Mouse (Mus musculus) leukemia stem cell, adult 10-12 weeks (primary cell): ENCODE data around the gene Ctso. TPM values are rescaled to one million over a fixed set of nuclear protein-coding genes. Genes with fewer than 3 reads are reported as not detected.

Experiments used
- polyA plus RNA-seq: library from polyadenylated mRNA; stranded (reverse); fragments of >175 nt; gene quantifications from 2 replicates; pipeline ENCODE4 v1.2.3, GENCODE M21; 2012; ENCODE audit warnings: low replicate concordance

Ctso gene
- 11.0 and 11.8 TPM in 2 replicates for polyA plus RNA-seq

DNA sequence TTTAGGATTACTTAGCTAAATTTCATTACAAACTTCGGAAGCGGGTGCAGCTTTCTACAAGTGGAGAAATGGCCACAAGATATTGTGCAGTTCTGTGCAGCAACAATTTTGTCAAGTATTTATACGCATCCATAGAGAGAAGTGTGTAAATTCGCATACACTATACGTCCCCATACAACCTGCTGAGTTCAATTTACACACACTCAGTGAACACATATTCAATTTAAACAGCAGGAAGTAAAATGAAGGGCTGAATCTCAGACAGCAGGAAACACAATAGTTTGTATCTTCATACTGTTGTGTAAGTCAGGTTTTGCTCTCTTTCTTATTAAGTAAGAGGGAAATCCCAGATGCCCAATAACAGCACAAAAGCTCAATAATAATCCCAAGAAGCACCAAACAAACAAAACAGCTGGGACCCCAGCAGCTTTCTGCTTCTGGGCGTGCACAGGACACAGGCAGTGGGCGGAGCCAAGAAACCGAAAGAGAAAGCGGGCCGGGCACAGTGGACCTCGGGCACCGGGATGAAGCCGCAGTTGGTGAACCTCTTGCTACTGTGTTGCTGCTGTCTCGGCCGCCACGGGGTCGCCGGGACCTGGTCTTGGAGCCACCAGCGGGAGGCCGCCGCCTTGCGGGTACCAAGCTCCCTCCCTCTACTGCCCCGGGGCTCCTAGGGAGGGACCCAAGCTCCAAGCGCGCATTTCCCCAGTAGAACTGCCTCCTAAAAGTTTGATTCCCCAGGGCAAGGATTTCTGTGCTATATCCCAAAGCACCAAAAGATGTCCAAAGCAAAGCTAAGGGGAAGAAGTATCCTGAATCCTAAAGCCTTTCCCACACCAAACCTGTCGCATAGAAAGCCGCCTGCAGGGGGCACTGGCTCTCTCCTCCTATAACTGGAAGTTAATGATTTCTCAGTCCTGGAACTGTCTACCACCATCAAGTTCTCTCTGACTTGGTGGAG lies at the start of gene Ctso:
Gene Ctso, plus strand, starts transcription at position 461 of the 961 bp plus-strand sequence.

DNA sequence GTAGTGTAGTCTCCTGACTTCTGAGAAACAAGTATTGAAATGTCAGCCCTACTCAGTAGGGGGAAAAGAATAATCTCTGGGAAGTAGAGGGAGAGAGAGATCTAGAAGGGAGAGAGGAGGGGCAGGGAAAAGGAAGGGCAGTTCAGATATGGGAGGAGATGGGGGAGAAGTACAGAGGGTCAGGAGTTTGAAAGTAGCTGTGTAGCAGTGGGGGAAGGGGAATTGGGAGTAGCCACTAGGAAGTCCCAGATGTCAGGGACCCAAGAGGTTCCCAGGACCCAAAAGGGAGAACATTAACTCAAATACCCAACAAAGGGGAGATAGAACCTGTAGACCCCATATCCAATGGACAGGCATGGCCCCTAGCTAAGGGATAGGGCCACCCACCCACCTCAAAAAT lies 43.7 kb downstream of the Ctso start, which contains the start of gene Tdo2:
Gene Tdo2, minus strand, starts transcription at position 101 of the 400 bp plus-strand sequence.

DNA sequence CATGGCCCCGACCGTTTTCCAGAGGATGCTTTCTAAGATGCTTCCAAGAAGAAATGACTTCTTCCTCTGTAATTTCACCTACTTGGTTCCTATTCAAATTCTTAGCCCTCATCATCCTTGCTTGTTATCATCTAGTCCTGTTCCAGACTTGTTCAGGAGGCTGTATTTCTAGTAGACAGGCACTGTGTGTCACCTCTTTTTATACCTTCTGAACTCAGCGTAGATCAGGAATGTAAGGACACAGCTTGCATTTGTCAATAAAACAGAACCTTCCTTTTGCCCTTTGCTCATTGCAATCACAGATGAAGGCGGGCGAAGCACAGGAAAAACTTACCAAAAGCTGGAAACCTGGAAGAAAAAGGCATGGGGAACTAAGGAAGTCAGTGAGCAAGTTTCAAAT lies 49.6 kb downstream of the Ctso start, which contains the start of gene Asic5:
Gene Asic5, plus strand, starts transcription at position 301 of the 400 bp plus-strand sequence.

Other genes with a start within 250 kb of the Ctso start
- gene Tdo2, start 43.6 kb downstream of the Ctso start, polyA plus RNA-seq = not detected in 2 replicates
- gene Asic5, start 49.7 kb downstream of the Ctso start, polyA plus RNA-seq = not detected in 2 replicates
- 0.08 TPM in 1 of 2 replicates, not detected in the other for gene Gucy1b1, start 142.1 kb downstream of the Ctso start, polyA plus RNA-seq
- 0.63 TPM in 1 of 2 replicates, not detected in the other for gene Gucy1a1, start 213.2 kb downstream of the Ctso start, polyA plus RNA-seq